Mouse (Mus musculus) lung, adult 2 months (tissue): Measurements from ENCODE around the gene Gm11627.

ENCODE experiments used
- CTCF ChIP-seq: fragments of 200-500 bp; IDR thresholded peaks from 2 replicates; pipeline ENCODE4 v1.5.1; 2011; ENCODE audit warnings: mild to moderate bottlenecking, low read length, control low read depth; ENCODE audit not compliant: insufficient read depth
- POLR2A ChIP-seq: fragments of 200-500 bp; IDR thresholded peaks from 2 replicates; pipeline ENCODE4 v1.6.1; 2011; ENCODE audit warnings: low read depth, mild to moderate bottlenecking, control low read depth, low read length, borderline replicate concordance; ENCODE audit errors: extremely low read depth

GRCm38 (mm10) chr11:102582736-102583135 is 3.5 kb upstream of the Gm11627 start:
- TF ChIP-seq POLR2A (no peak), CTCF (no peak)
